Mouse (Mus musculus) testis, adult 2 months (tissue): ENCODE data around the gene Gm5475. TPM values are rescaled to one million over a fixed set of nuclear protein-coding genes. Genes with fewer than 3 reads are reported as not detected.
A peak's percentile ranks its signal among the peaks of the same experiment; 100 is the strongest.

ENCODE experiments used
- H3K27ac ChIP-seq: fragments of 200-500 bp; 2 replicates; pipeline ENCODE4 v1.5.1; 2012; ENCODE audit warnings: low read depth, low read length; ENCODE audit not compliant: control insufficient read depth, insufficient read depth
- H3K27me3 ChIP-seq: fragments of 200-500 bp; 2 replicates; pipeline ENCODE4 v1.6.1; 2012; ENCODE audit warnings: mild to moderate bottlenecking, low read length, moderate library complexity; ENCODE audit not compliant: control insufficient read depth, insufficient read depth
- H3K36me3 ChIP-seq: fragments of 200-500 bp; 2 replicates; pipeline ENCODE4 v1.6.1; 2012; ENCODE audit warnings: mild to moderate bottlenecking, low read length; ENCODE audit not compliant: control insufficient read depth, insufficient read depth
- H3K4me1 ChIP-seq: fragments of 200-500 bp; 2 replicates; pipeline ENCODE4 v1.6.1; 2012; ENCODE audit warnings: low read length; ENCODE audit not compliant: control insufficient read depth, insufficient read depth
- H3K4me3 ChIP-seq: fragments of 200-500 bp; 2 replicates; pipeline ENCODE4 v1.5.1; 2012; ENCODE audit warnings: low read depth, mild to moderate bottlenecking, low read length, moderate library complexity, mixed read lengths; ENCODE audit not compliant: control insufficient read depth
- CTCF ChIP-seq: fragments of 200-500 bp; IDR thresholded peaks from 2 replicates; pipeline ENCODE4 v1.5.1; 2012; ENCODE audit warnings: low read depth, mild to moderate bottlenecking, inconsistent platforms, low read length, moderate library complexity; ENCODE audit not compliant: control insufficient read depth, insufficient read depth, insufficient replicate concordance
- POLR2A ChIP-seq: fragments of 200-500 bp; IDR thresholded peaks from 2 replicates; pipeline ENCODE4 v1.6.1; 2012; ENCODE audit warnings: low read depth, mild to moderate bottlenecking, inconsistent platforms, low read length, moderate library complexity; ENCODE audit not compliant: control insufficient read depth
- polyA plus RNA-seq: library from polyadenylated mRNA; depleted of rRNA; stranded (reverse); fragments of >200 nt; gene quantifications from 2 replicates; pipeline ENCODE4 v1.2.3, GENCODE M21; 2012

Gm5475 gene
- polyA plus RNA-seq, 1 experiment: 0.30 TPM

- TF ChIP-seq CTCF: no peak
- TF ChIP-seq POLR2A: no peak
- no peak overlapping the region for H3K27ac ChIP-seq
- H3K27me3 ChIP-seq: no peaks in the 10 kb centered on the region
- H3K4me1 ChIP-seq: peaks cover 7% of the 10 kb centered on the region
- peaks cover 2% of the 10 kb centered on the region; the same call in 1 of the 2 replicates for H3K36me3 ChIP-seq
- H3K4me3 ChIP-seq: no peak overlapping the region
These were observed 8.6 kb upstream of the Gm5475 start for GRCm38 (mm10) chr15:100413306-100413705.

- Histone ChIP-seq H3K36me3 (peaks cover 2% of the 10 kb centered on the region; the same call in 1 of the 2 replicates), H3K27ac (no peak overlapping the region), H3K4me3 (no peak overlapping the region), H3K4me1 (peaks cover 7% of the 10 kb centered on the region), H3K27me3 (no peaks in the 10 kb centered on the region)
- TF ChIP-seq POLR2A (no peak), CTCF (no peak)
These were observed 7.9 kb upstream of the Gm5475 start for GRCm38 (mm10) chr15:100414011-100414410.

- TF ChIP-seq CTCF: no peak
- TF ChIP-seq POLR2A: peak; percentile 27; the same call in 1 of the 2 replicates
- Histone ChIP-seq H3K4me3 (no peak overlapping the region), H3K27ac (0 out of 2 replicates have a peak overlapping the region, but pooled peaks have one; percentile 11), H3K4me1 (peaks cover 7% of the 10 kb centered on the region), H3K27me3 (no peaks in the 10 kb centered on the region), H3K36me3 (peaks cover 2% of the 10 kb centered on the region; the same call in 1 of the 2 replicates)
These were observed 7.0 kb upstream of the Gm5475 start for GRCm38 (mm10) chr15:100414942-100415341.

- no peak overlapping the region for H3K27ac ChIP-seq
- H3K36me3 ChIP-seq: no peaks in the 10 kb centered on the region; the same call in 1 of the 2 replicates
- H3K4me1 ChIP-seq: peaks cover 7% of the 10 kb centered on the region
- no peak overlapping the region for H3K4me3 ChIP-seq
- H3K27me3 ChIP-seq: no peaks in the 10 kb centered on the region
- TF ChIP-seq POLR2A (no peak), CTCF (no peak)
These were observed 6.3 kb upstream of the Gm5475 start for GRCm38 (mm10) chr15:100415684-100416083.

GRCm38 (mm10) chr15:100417854-100418450, 4.0 kb upstream of the Gm5475 start:
- Histone ChIP-seq H3K27me3 (no peaks in the 10 kb centered on the region), H3K27ac (0 out of 2 replicates have a peak overlapping the region, but pooled peaks have one; percentile 13), H3K4me1 (peaks cover 10% of the 10 kb centered on the region), H3K36me3 (no peaks in the 10 kb centered on the region), H3K4me3 (no peak overlapping the region)
- no peak for TF ChIP-seq POLR2A
- no peak for TF ChIP-seq CTCF

GRCm38 (mm10) chr15:100419311-100419710, 2.6 kb upstream of the Gm5475 start:
- Histone ChIP-seq H3K4me3 (no peak overlapping the region), H3K27ac (no peak overlapping the region), H3K27me3 (no peaks in the 10 kb centered on the region), H3K36me3 (no peaks in the 10 kb centered on the region), H3K4me1 (peaks cover 18% of the 10 kb centered on the region)
- TF ChIP-seq POLR2A: no peak
- TF ChIP-seq CTCF: no peak

DNA sequence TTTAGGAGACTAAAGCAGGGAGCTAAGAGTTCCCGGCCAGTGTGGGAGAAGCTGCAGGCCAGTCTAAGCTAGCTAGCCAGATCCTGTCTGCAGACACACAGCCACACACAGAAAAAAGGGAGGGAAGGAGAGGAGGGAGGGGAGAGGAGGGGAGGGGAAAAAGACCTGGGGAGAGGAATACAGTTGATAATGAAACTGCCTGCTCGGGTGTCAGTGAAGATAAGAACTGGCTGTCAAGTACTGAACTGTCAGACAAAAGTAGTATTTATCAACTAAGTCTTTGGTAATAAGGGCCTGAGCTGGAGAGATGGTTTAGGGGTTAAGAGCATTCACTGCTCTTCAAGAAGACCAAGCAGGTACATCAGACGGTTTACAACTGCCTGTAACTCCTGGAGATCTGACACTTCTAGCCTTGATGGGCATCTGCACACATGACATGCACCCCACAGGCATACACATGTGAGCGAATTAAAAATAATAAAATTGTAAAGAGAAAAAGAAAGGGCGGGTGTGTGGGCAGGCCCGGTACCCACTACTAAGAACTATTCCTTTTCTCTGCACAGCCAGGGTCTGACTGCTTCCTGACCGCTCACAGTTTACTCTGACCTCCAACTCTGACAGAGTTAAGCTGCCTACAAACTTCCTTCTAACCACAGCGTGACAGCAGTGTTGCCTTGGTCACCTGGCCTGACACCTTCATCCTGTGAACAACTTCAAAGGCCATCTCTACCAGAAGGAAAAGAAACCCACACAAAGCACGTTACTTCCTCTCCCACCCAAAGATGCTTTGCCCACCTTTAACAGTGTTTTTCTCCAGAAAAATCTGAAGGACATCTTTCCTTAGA, 1.8 kb upstream of the Gm5475 start:
- H3K27ac ChIP-seq: peak overlapping the region; percentile 33; the same call in 1 of the 2 replicates
- peaks cover 17% of the 10 kb centered on the region for H3K4me1 ChIP-seq

More for the DNA sequence above, 1.8 kb upstream of the Gm5475 start:
- no peak overlapping the region for H3K4me3 ChIP-seq
- H3K36me3 ChIP-seq: no peaks in the 10 kb centered on the region
- H3K27me3 ChIP-seq: no peaks in the 10 kb centered on the region
- TF ChIP-seq CTCF (no peak), POLR2A (no peak)
